Mouse (Mus musculus) brain, embryonic 14.5 days (tissue): ENCODE results near the gene Lztr1.

Experiments used
- CTCF ChIP-seq: fragments of 200-500 bp; IDR thresholded peaks from 2 replicates; pipeline ENCODE4 v1.5.1; 2012; ENCODE audit warnings: inconsistent platforms, mild to moderate bottlenecking, moderate library complexity, borderline replicate concordance; ENCODE audit not compliant: insufficient read depth, insufficient read length; ENCODE audit errors: extremely low read depth
- POLR2A ChIP-seq: fragments of 200-500 bp; IDR thresholded peaks from 2 replicates; pipeline ENCODE4 v1.6.1; 2012; ENCODE audit warnings: mild to moderate bottlenecking, inconsistent platforms, borderline replicate concordance; ENCODE audit not compliant: poor library complexity, insufficient read depth, insufficient read length, severe bottlenecking; ENCODE audit errors: extremely low read depth

DNA sequence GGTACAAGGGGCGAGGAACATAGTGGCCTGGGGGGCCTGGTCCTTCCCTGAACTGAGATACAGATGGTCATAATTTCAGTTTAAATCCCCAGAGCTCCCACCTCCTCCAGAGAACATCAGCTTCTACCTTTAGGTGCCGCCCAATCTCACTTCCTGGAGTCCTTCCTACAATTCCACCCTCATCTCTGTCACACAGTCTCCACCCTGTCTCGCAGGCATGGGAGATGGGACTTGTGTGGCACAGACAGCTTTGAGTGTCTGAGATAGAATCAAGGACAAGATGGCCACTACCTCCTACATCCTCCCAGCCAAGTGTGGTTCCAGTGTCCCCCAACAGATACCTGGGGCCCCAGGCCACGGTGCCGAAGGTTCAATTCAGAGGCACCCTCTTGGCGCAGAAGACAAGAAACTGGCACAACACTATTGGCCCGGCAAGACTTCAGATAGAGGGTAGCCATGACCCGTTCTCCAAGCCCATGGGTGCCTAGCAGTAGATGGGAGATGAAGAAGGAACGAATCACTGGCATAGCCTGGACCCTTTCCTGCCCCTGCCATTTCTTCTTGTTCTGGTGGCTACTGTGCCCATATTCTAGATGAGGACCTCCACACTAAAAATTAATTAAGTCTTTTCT is 51.0 kb downstream of the Lztr1 start:
- TF ChIP-seq POLR2A (no peak), CTCF (no peak)
